Mouse (Mus musculus): Measurements from ENCODE around the gene 2610001J05Rik. TPM values are rescaled to one million over a fixed set of nuclear protein-coding genes. Genes with fewer than 3 reads are reported as not detected.

The 2610001J05Rik gene
- polyA plus RNA-seq, 1 experiment from 2014 or later = 71.8 TPM

DNA sequence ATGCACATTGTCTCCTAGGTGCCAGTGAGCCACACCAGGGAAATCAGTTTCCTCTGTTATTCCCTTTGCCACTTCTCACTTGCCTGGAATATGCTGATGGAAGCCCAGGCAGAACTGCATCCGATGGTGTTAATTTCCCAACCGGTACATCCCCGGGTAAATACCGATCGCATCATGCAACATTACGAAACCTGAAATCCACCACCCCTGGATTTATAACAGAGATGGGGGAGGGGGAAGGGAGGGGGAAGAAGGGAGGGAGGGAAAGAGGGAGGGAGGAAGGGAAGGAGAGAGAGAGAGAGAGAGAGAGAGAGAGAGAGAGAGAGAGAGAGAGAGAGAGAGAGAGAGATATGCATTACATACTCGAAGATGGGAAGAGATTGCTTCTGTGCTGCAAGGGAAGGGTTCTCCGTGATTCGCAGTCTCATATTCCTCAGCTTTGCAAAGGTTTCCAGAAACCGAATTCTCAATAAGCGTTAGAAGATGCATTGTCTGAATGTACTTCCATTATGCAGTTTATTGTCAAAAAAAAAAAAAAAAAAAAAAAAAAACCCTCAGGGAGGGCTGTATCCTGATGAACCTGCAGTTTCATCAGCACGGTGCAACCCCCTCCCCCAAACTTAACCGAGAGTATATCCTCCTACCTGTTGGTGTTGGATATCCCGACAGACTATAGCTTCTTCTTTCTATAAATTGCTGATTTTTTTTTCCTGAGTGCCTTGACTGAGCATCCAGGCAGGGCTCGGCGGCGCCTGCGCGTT, 33.2 kb downstream of the 2610001J05Rik start:
- ATAC-seq (ENCODE audit: low FRiP score) (peak; percentile 36), DNase-seq (ENCODE audit: low spot score) (peak; percentile 58)
- Histone ChIP-seq H3K4me3 (ENCODE audit: low read depth, low read length) (peak overlapping the region; percentile 60), H3K4me2 (replicated peaks; ENCODE audit: low read depth, low read length) (peak overlapping the region; percentile 76), H3K9ac (ENCODE audit: low read depth, low read length) (peak overlapping the region; percentile 90), H3K36me3 (ENCODE audit: control insufficient read depth, insufficient read depth, low read length) (no peaks in the 10 kb centered on the region), H3K4me1 (replicated peaks; ENCODE audit: control insufficient read depth, insufficient read depth, low read length) (no peaks in the 10 kb centered on the region), H3K27ac (ENCODE audit: low read depth, low read length) (peak overlapping the region; percentile 94), H3K27me3 (ENCODE audit: control insufficient read depth, insufficient read depth, low read length) (no peaks in the 10 kb centered on the region), H3K9me3 (ENCODE audit: control insufficient read depth, low read length) (no peaks in the 10 kb centered on the region)
- 1% methylated on average over 19 of the region's 19 CpGs for WGBS

DNA sequence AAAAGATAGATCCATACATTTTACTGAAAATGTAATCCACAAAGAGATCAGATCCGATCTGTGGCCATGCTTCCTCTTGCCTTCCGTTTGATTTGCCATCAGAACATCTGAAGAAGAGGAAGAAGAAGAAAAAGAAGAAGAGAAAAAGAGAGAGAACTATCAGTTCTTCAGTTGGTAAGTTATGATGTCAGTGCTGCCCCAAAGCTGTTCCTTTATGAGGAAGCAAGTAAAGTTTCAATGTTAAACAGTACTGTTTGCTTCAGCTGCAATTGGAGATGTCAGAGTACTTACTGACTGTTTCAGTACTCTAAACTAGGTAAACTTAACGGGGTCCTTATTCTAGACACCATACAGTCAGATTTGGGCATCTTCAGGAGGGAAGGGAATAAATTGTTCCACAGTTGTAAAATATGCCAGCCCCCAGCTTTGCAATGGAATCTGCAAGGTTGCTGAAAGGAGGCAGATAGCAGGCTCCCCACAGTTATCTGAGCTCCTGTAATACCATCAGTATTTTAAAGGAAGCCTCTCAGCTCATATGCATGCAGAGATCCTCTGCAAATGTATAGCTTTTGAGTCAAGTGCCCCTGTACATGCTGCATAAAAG, 34.2 kb downstream of the 2610001J05Rik start:
- DNase-seq (ENCODE audit: low spot score) = no peak
- Histone ChIP-seq H3K4me2 (replicated peaks; ENCODE audit: low read depth, low read length) (peak overlapping the region; percentile 76), H3K27me3 (ENCODE audit: control insufficient read depth, insufficient read depth, low read length) (no peaks in the 10 kb centered on the region), H3K4me3 (ENCODE audit: low read depth, low read length) (peak overlapping the region; percentile 60), H3K9ac (ENCODE audit: low read depth, low read length) (peak overlapping the region; percentile 90; the same call in 1 of the 2 replicates), H3K9me3 (ENCODE audit: control insufficient read depth, low read length) (no peaks in the 10 kb centered on the region), H3K36me3 (ENCODE audit: control insufficient read depth, insufficient read depth, low read length) (no peaks in the 10 kb centered on the region), H3K27ac (ENCODE audit: low read depth, low read length) (no peak overlapping the region), H3K4me1 (replicated peaks; ENCODE audit: control insufficient read depth, insufficient read depth, low read length) (no peaks in the 10 kb centered on the region)
- WGBS = 77% methylated on average over 3 of the region's 3 CpGs
- ATAC-seq (ENCODE audit: low FRiP score) = no peak

DNA sequence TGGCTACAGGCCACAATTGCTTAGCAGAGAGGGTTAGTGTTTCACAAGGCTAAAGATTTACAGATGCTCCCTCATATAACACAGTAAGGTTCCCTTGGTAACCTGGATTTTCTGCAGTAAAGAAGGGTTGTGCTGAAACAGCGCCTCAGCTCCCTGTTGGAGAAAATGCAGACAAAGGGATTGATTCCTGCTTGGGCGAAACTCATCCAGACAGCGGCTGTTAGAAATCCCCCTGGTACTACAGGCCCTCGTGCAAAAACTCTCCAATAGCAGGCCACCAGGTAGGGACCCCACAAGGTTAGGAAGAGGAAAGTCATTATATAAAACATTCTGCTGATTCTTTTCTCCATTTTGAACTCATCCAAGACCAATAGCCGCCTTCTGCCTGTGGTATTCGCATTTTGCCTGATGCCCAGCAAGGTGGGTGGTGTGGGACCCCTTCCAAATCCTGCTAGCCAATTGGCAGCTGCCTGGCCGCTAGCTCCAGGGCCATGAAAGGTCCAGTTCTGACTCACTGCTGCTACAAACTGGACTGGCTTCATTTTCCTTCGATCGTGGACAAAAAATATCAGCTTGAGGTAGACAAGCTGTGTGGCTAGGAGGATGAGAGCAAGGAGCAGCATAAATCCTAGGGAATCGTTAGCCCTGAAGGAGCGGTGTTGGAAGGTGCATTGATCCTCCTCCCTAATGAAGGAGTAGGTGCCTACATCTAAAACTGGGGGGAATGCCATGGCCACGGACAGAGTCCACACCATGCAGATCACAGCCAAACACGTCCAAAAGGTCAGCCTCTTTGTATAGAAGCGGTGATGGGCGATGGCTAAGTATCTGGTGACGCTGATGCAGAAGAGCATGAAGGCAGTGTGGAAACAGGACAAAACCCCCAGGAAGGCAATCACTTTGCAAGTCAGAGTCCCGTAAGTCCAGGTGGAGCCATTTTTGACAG, 35.3 kb downstream of the 2610001J05Rik start:
- no peak for ATAC-seq (ENCODE audit: low FRiP score)
- Histone ChIP-seq H3K4me3 (ENCODE audit: low read depth, low read length) (no peak overlapping the region; the same call in 1 of the 2 replicates), H3K27ac (ENCODE audit: low read depth, low read length) (peak overlapping the region; percentile 5; the same call in 1 of the 2 replicates), H3K4me2 (replicated peaks; ENCODE audit: low read depth, low read length) (peak overlapping the region; percentile 76), H3K9me3 (ENCODE audit: control insufficient read depth, low read length) (no peaks in the 10 kb centered on the region), H3K36me3 (ENCODE audit: control insufficient read depth, insufficient read depth, low read length) (no peaks in the 10 kb centered on the region), H3K27me3 (ENCODE audit: control insufficient read depth, insufficient read depth, low read length) (no peaks in the 10 kb centered on the region), H3K9ac (ENCODE audit: low read depth, low read length) (no peak overlapping the region), H3K4me1 (replicated peaks; ENCODE audit: control insufficient read depth, insufficient read depth, low read length) (no peaks in the 10 kb centered on the region)
- peak; percentile 21 for DNase-seq (ENCODE audit: low spot score)
- 61% methylated on average over 17 of the region's 17 CpGs for WGBS

DNA sequence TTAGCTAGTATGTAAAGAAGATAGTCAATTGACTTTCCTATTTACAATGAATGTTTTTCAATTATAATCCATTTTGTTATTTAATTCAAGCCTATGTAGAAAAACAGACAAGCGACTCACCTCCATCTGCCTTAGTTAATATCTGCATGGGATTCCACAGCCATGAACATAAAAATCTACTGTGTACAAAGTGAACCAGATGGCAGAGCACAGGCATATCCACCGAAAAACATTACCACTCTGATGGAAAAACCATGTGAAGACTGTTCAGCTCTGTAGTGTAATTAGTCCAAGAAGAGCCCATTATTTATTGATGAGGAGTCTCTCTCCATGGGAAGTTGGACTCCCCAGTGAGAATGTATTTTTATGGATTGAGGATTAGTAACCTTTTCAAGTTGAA, 38.5 kb downstream of the 2610001J05Rik start:
- Histone ChIP-seq H3K9ac (ENCODE audit: low read depth, low read length) (no peak overlapping the region), H3K4me3 (ENCODE audit: low read depth, low read length) (no peak overlapping the region), H3K27me3 (ENCODE audit: control insufficient read depth, insufficient read depth, low read length) (no peaks in the 10 kb centered on the region), H3K4me2 (replicated peaks; ENCODE audit: low read depth, low read length) (no peak overlapping the region), H3K27ac (ENCODE audit: low read depth, low read length) (no peak overlapping the region), H3K4me1 (replicated peaks; ENCODE audit: control insufficient read depth, insufficient read depth, low read length) (no peaks in the 10 kb centered on the region), H3K36me3 (ENCODE audit: control insufficient read depth, insufficient read depth, low read length) (no peaks in the 10 kb centered on the region), H3K9me3 (ENCODE audit: control insufficient read depth, low read length) (no peaks in the 10 kb centered on the region)
- DNase-seq (ENCODE audit: low spot score) (no peak), ATAC-seq (ENCODE audit: low FRiP score) (no peak)
- WGBS = 66% methylated on average over 2 of the region's 2 CpGs

DNA sequence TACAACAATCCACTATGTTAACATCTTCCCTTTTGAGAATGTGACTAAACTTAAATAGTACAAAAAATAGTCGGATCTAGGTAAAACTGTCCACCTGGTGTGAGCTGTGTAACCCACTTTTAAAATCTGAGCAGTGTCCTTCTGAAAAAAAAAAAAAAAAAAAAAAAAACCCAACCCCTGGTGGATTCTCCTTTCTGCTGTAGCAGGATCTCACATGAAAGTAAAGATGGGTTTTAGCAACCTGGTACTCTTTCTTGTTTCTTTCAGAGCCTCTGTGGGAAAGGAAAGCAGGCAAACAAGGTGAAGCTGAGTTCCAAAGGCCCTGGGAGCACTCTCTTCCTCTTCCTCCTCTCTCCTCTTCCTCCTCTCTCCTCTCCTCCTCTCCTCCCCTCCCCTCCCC, 42.4 kb downstream of the 2610001J05Rik start:
- H3K9ac ChIP-seq (ENCODE audit: low read depth, low read length) = no peak overlapping the region
- 73% methylated on average over 1 of the region's 1 CpGs for WGBS
- H3K9me3 ChIP-seq (ENCODE audit: control insufficient read depth, low read length) = no peaks in the 10 kb centered on the region
- H3K4me3 ChIP-seq (ENCODE audit: low read depth, low read length) = no peak overlapping the region
- no peak overlapping the region for H3K4me2 ChIP-seq (replicated peaks; ENCODE audit: low read depth, low read length)
- DNase-seq (ENCODE audit: low spot score) (no peak), ATAC-seq (ENCODE audit: low FRiP score) (no peak)
- no peaks in the 10 kb centered on the region for H3K27me3 ChIP-seq (ENCODE audit: control insufficient read depth, insufficient read depth, low read length)
- no peak overlapping the region for H3K27ac ChIP-seq (ENCODE audit: low read depth, low read length)
- no peaks in the 10 kb centered on the region for H3K36me3 ChIP-seq (ENCODE audit: control insufficient read depth, insufficient read depth, low read length)
- no peaks in the 10 kb centered on the region for H3K4me1 ChIP-seq (replicated peaks; ENCODE audit: control insufficient read depth, insufficient read depth, low read length)

Other genes with a start within 250 kb of the 2610001J05Rik start
- gene Bmt2, start 193.6 kb downstream of the 2610001J05Rik start, polyA plus RNA-seq (2014; fragmentation: Nextera tagmentation; extraction: Ambion mirVana) = 23.7 and 25.4 TPM in 2 replicates
- gene Gpr85, start 31.6 kb downstream of the 2610001J05Rik start, polyA plus RNA-seq (2014; fragmentation: Nextera tagmentation; extraction: Ambion mirVana) = 25.7 and 26.2 TPM in 2 replicates